Mouse (Mus musculus): ENCODE data around the gene Cacng6. TPM values are rescaled to one million over a fixed set of nuclear protein-coding genes. Genes with fewer than 3 reads are reported as not detected.
A peak's percentile ranks its signal among the peaks of the same experiment; 100 is the strongest.

Gene Cacng6
- total RNA-seq, 2 experiments from 2014 or later, result 7.9 to 9.0 TPM

GRCm38 (mm10) chr7:3420466-3420865 is 3.5 kb upstream of the Cacng6 start:
- DNase-seq, result no peak

GRCm38 (mm10) chr7:3421297-3421696 is 2.7 kb upstream of the Cacng6 start:
- DNase-seq, result no peak

GRCm38 (mm10) chr7:3422051-3422450 is 1.9 kb upstream of the Cacng6 start:
- no peak for DNase-seq

- peak; percentile 35 for DNase-seq
Observed at GRCm38 (mm10) chr7:3423430-3423829, 565 bp upstream of the Cacng6 start.

GRCm38 (mm10) chr7:3425141-3425540 is 1.1 kb downstream of the Cacng6 start:
- no peak for DNase-seq

GRCm38 (mm10) chr7:3430161-3430560 is 6.2 kb downstream of the Cacng6 start:
- DNase-seq, result no peak

GRCm38 (mm10) chr7:3432066-3432465 is 8.1 kb downstream of the Cacng6 start:
- DNase-seq, result no peak

GRCm38 (mm10) chr7:3437941-3438340 is 13.9 kb downstream of the Cacng6 start:
- DNase-seq, result peak; percentile 42

GRCm38 (mm10) chr7:3439984-3440383 is 16.0 kb downstream of the Cacng6 start:
- DNase-seq, result no peak

- DNase-seq, result no peak
Observed at GRCm38 (mm10) chr7:3440526-3440925, 16.5 kb downstream of the Cacng6 start.

GRCm38 (mm10) chr7:3442476-3443062 is 18.6 kb downstream of the Cacng6 start:
- no peak for DNase-seq

- DNase-seq, result no peak
Observed at GRCm38 (mm10) chr7:3444678-3445077, 20.7 kb downstream of the Cacng6 start.

- DNase-seq, result no peak
Observed at GRCm38 (mm10) chr7:3446584-3446983, 22.6 kb downstream of the Cacng6 start.

- DNase-seq, result no peak
Observed at GRCm38 (mm10) chr7:3447026-3447425, 23.0 kb downstream of the Cacng6 start.

GRCm38 (mm10) chr7:3448737-3449454 is 24.9 kb downstream of the Cacng6 start:
- peak; percentile 87 for DNase-seq

- DNase-seq, result no peak
Observed at GRCm38 (mm10) chr7:3450671-3451070, 26.7 kb downstream of the Cacng6 start.

GRCm38 (mm10) chr7:3451161-3451560 is 27.2 kb downstream of the Cacng6 start:
- no peak for DNase-seq

GRCm38 (mm10) chr7:3452821-3453485 is 29.0 kb downstream of the Cacng6 start:
- no peak for DNase-seq

GRCm38 (mm10) chr7:3453486-3454183 is 29.6 kb downstream of the Cacng6 start:
- no peak for DNase-seq

- no peak for DNase-seq
Observed at GRCm38 (mm10) chr7:3457111-3457840, 33.3 kb downstream of the Cacng6 start.

GRCm38 (mm10) chr7:3457841-3458217 is 33.8 kb downstream of the Cacng6 start:
- DNase-seq, result no peak

- DNase-seq, result no peak
Observed at GRCm38 (mm10) chr7:3460261-3460660, 36.3 kb downstream of the Cacng6 start.

Data from heart, postnatal 4 days (tissue).